Mouse (Mus musculus) bone marrow macrophage, adult 2 months (primary cell): ENCODE results near the gene Mslnl. TPM values are rescaled to one million over a fixed set of nuclear protein-coding genes. Genes with fewer than 3 reads are reported as not detected.

ENCODE experiments used
- H3K27ac ChIP-seq: 2 replicates; pipeline ENCODE4 v1.5.1; 2012; ENCODE audit warnings: low read depth, low read length; ENCODE audit not compliant: insufficient read depth
- H3K4me1 ChIP-seq: 2 replicates; pipeline ENCODE4 v1.6.1; 2012; ENCODE audit warnings: low read length; ENCODE audit not compliant: control insufficient read depth, insufficient read depth
- H3K4me3 ChIP-seq: 2 replicates; pipeline ENCODE4 v1.5.1; 2012; ENCODE audit warnings: mild to moderate bottlenecking, low read length, moderate library complexity; ENCODE audit not compliant: insufficient read depth
- CTCF ChIP-seq: IDR thresholded peaks from 2 replicates; pipeline ENCODE4 v1.5.1; 2012; ENCODE audit warnings: low read depth, mild to moderate bottlenecking, low read length, moderate library complexity
- POLR2A ChIP-seq: IDR thresholded peaks from 2 replicates; pipeline ENCODE4 v1.6.1; 2012; ENCODE audit warnings: mild to moderate bottlenecking, low read depth, low read length, borderline replicate concordance
- polyA plus RNA-seq: library from polyadenylated mRNA; stranded (reverse); fragments of >200 nt; gene quantifications from 2 replicates; pipeline ENCODE4 v1.2.4, GENCODE M21; 2012; ENCODE audit not compliant: missing spikeins, insufficient read depth, insufficient read length

Mslnl gene
- polyA plus RNA-seq, 1 experiment: not detected

- TF ChIP-seq CTCF: no peak
- TF ChIP-seq POLR2A: no peak
- Histone ChIP-seq H3K4me1 (peaks cover 13% of the 10 kb centered on the region), H3K27ac (no peak overlapping the region), H3K4me3 (no peak overlapping the region)
Measured at GRCm38 (mm10) chr17:25756378-25757242, 20.8 kb downstream of the Mslnl start.

DNA sequence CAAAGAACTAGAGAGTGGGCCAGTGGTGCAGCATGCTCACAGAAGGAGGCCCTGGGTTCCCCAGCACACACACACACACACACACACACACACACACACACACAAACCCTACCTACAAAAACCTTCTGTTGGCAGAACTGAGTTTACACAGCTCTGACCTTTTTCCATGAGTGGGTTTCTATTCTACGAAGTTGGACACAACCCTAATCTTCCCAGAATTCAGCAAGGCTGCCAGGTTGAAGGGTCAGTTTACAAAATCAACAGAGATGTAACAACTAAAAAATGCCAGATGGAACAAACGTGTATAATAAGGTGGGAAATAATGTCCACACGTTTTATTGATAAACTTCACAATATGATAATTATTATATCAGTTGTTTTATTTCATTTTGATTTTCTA, 21.8 kb downstream of the Mslnl start:
- H3K27ac ChIP-seq: no peak overlapping the region
- no peak overlapping the region for H3K4me3 ChIP-seq
- H3K4me1 ChIP-seq: peaks cover 21% of the 10 kb centered on the region
- TF ChIP-seq CTCF: no peak
- no peak for TF ChIP-seq POLR2A

DNA sequence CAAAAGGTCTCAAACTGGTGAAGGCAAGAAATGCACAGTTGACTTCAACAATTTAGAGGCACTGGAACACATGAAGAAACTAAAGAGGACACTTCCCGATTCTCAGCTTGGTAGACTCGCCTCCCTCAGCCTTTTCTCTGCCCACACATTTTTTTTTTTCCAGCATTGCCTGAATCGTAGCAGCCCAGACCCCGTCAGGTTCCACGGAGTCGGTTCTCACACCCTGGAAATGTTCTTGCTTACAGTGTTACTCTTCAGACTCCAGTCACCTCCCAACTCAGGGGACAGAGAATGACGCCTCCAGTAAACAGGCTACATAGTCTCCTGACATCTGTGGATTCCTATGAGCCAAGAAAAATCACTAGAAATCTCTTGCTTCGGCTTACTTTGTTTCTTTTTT, 24.3 kb downstream of the Mslnl start:
- no peak overlapping the region for H3K4me3 ChIP-seq

DNA sequence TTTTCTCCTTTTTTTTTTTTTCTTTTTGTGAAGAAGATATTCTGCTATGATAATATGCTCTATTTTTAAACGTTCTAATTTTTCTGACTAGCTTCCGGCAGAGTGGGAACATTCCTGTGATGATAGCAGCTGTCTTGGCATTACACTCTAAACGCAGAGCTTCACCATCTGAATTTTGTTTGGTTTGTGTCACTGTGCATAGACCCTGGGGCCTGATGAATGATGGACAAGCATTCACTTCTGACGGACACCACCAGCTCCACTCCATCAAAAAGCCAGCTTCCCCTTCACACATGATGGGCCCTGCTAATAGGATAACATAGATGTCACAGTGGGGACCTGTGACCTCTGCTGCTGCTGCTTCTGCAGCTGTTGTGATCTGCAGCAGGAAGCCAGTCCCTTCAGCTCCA, 25.7 kb downstream of the Mslnl start:
- Histone ChIP-seq H3K4me1 (peaks cover 21% of the 10 kb centered on the region), H3K27ac (peak overlapping the region; percentile 60), H3K4me3 (no peak overlapping the region)
- TF ChIP-seq POLR2A (no peak), CTCF (no peak)

More for the DNA sequence above, 24.3 kb downstream of the Mslnl start:
- TF ChIP-seq POLR2A: no peak
- TF ChIP-seq CTCF: no peak
- H3K27ac ChIP-seq: no peak overlapping the region
- H3K4me1 ChIP-seq: peaks cover 21% of the 10 kb centered on the region

DNA sequence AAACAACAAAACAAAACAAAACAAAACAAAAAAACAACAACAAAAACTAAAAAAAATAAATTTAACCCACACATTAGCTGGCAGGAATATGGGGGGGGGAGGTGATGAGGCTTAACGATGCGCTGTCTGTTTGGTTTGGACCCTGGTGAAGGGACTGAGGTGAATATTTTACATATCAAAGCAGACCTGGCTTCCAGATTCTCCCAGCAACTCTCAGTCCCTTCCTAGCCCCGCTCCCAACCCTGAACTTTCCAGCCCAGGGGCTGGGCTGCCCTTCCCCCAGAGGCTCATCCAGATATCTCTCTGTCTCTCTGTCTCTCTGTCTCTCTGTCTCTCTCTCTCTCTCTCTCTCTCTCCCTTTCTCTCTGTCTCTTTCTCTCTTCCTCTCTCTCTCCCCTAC, 26.7 kb downstream of the Mslnl start:
- H3K27ac ChIP-seq: no peak overlapping the region
- H3K4me3 ChIP-seq: no peak overlapping the region
- TF ChIP-seq CTCF (no peak), POLR2A (no peak)
- peaks cover 21% of the 10 kb centered on the region for H3K4me1 ChIP-seq

DNA sequence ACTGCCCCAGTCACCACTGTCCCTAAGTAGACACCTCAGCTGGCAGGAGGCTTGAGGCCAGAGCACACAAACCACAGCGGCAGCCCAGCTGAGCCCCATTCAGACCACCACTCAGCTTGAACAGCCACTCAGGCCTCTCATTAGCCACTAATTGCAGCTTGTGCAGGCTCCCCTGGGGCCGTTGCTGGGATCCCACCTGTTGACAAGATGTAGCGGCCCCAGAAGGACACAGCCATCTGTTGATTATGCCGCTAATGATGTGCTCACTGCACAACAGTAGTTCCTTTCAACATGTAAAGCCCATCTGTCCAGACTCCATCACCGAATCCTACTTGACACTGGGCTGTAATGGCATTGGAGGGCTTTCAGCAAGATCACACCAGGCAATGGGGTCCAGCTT, 30.0 kb downstream of the Mslnl start:
- TF ChIP-seq POLR2A (no peak), CTCF (no peak)
- H3K4me3 ChIP-seq: no peak overlapping the region
- no peak overlapping the region for H3K27ac ChIP-seq
- H3K4me1 ChIP-seq: peaks cover 12% of the 10 kb centered on the region

DNA sequence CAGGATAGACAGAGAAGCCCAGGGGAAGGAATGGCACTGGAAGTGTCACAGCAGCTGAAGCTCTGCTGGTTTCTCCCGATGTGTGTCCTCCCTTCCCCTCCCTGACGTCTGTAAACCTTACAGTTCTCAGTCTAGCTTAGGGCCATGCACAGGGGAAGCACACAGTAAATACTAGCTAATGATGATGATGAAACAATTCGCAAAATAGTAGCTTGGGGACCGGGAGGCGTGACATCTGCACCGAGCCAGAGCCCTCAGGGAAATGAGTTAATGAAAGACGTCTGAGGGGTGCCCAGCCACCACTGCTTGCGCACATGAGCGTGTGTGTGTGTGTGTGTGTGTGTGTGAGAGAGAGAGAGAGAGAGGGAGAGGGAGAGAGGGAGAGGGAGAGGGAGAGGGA, 33.5 kb downstream of the Mslnl start:
- TF ChIP-seq POLR2A: no peak
- TF ChIP-seq CTCF: no peak
- H3K4me1 ChIP-seq: no peaks in the 10 kb centered on the region
- no peak overlapping the region for H3K4me3 ChIP-seq
- H3K27ac ChIP-seq: no peak overlapping the region

DNA sequence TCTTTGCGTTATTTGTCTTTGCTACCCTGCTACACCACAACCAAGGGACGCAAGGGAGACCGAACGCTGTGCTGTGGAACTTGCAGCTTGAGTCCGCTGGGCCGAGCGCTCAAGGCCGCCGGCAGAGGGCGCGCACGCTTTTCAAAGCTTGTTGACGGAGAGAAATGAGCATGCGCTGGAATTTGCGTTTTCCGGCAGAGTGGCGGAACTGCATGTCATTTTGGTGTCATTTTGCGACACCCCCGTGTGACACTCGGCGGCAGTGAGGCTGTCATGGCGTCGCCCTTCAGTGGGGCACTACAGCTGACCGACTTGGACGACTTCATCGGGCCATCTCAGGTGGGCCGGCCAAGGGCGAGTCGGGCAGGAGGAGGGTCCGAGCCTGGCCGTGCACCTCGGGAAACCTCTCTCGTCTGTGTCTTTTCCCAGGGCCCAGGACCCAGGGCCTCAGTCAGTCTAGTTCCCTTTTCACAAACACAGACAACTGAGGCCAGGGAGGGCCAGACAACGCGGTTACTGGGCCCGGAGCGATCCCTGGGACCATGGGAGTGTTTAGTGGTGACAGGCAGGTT, 37.8 kb downstream of the Mslnl start, which contains the start of gene Narfl:
TSS of gene Narfl (plus strand) at position 228 of the 572 bp plus-strand sequence.
- peak within 1 kb of the TSS; percentile 69 for H3K4me3 ChIP-seq
- H3K27ac ChIP-seq: no peak within 1 kb of the TSS

DNA sequence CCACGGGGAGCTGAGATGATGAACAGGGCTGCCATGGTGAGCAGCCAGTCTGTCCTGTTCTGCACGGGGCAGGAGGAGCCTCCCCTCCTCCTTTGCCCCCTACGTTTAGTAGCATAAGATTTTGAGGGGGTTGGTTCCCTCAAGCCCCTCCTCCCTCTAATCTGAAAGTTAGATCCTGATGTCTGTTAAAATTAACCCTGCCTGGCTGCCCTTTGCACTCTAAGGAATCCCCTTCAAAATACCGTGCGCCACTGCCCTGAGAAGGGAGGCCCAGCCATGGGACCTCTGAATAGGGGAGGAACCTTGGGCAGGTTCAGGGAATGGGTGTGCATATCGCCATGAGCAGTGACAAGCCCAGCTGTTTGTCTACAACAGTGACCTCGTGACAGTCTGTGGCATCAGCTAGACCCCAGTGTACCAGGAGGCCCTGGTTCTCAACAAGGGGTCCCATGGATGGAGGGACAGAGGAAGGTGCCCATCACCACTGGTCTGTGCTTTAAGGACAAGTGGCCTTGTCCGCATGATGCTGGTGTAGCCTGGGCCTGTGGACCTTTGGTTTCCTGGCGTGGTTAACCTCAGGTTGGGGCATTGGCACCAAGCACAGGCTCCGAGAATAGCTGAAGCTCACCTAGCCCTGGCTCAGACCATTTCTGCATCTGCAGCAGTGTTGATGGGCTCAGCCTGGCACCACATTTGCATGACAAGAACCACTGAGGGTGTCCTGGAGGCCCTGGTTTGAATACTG, 39.6 kb downstream of the Mslnl start:
- peaks cover 2% of the 10 kb centered on the region; the same call in 1 of the 2 replicates for H3K4me1 ChIP-seq
- H3K4me3 ChIP-seq: no peak overlapping the region
- H3K27ac ChIP-seq: no peak overlapping the region

More for the DNA sequence above, 37.8 kb downstream of the Mslnl start, which contains the start of gene Narfl:
- H3K4me1 ChIP-seq: peaks cover 2% of the 10 kb centered on the region; the same call in 1 of the 2 replicates
- TF ChIP-seq CTCF: peak; percentile 79
- no peak for TF ChIP-seq POLR2A

GRCm38 (mm10) chr17:25777948-25778347, 42.1 kb downstream of the Mslnl start:
- Histone ChIP-seq H3K4me1 (peaks cover 2% of the 10 kb centered on the region; the same call in 1 of the 2 replicates), H3K4me3 (no peak overlapping the region), H3K27ac (no peak overlapping the region)
- TF ChIP-seq POLR2A: no peak
- no peak for TF ChIP-seq CTCF

More for the DNA sequence above, 39.6 kb downstream of the Mslnl start:
- TF ChIP-seq POLR2A: no peak
- TF ChIP-seq CTCF: no peak
